Comparison of ENCODE assay signal across 29 mouse cellular contexts in genomic region chr8:77526130-77526529, GRCm38 (mm10).
"Had no signal": no experiment of that assay in that cellular context is flagged by ENCODE, and none has a peak within 500 bp of the region (broad histone marks: within the 10 kb centered on the region; RNA-seq: fewer than 3 reads in every experiment).

No protein-coding gene starts in this region.

- ATAC-seq: liver, embryonic 12.5 days; liver, postnatal 0 days; midbrain, embryonic 13.5 days; midbrain, embryonic 15.5 days; midbrain, embryonic 16.5 days had no signal

- H3K4me3 ChIP-seq: limb, embryonic 10.5 days; limb, embryonic 12.5 days; limb, embryonic 13.5 days; limb, embryonic 15.5 days; liver, embryonic 12.5 days; liver, embryonic 13.5 days; liver, embryonic 15.5 days; lung, embryonic 15.5 days; megakaryocyte, embryonic 14.5 days; midbrain, embryonic 10.5 days; midbrain, embryonic 12.5 days; midbrain, embryonic 13.5 days; midbrain, embryonic 15.5 days; neural tube, embryonic 12.5 days; neural tube, embryonic 13.5 days had no signal

- H3K27me3 ChIP-seq: limb, embryonic 12.5 days; limb, embryonic 13.5 days; limb, embryonic 15.5 days; liver, embryonic 12.5 days; liver, embryonic 13.5 days; liver, embryonic 15.5 days; lung, embryonic 15.5 days; megakaryocyte, embryonic 14.5 days; midbrain, embryonic 12.5 days; midbrain, embryonic 13.5 days; midbrain, embryonic 15.5 days; neural tube, embryonic 12.5 days; neural tube, embryonic 13.5 days had no signal

- H3K9ac ChIP-seq: limb, embryonic 12.5 days; limb, embryonic 13.5 days; limb, embryonic 15.5 days; liver, embryonic 12.5 days; liver, embryonic 13.5 days; liver, embryonic 14.5 days; liver, embryonic 15.5 days; liver, postnatal 0 days; lung, embryonic 15.5 days; midbrain, embryonic 12.5 days; midbrain, embryonic 13.5 days; midbrain, embryonic 15.5 days; neural tube, embryonic 12.5 days; neural tube, embryonic 13.5 days had no signal

- H3K4me2 ChIP-seq: limb, embryonic 12.5 days; limb, embryonic 13.5 days; limb, embryonic 15.5 days; liver, embryonic 11.5 days; liver, embryonic 12.5 days; liver, embryonic 13.5 days; liver, embryonic 15.5 days; lung, embryonic 15.5 days; midbrain, embryonic 11.5 days; midbrain, embryonic 12.5 days; midbrain, embryonic 13.5 days; midbrain, embryonic 15.5 days; neural tube, embryonic 12.5 days; neural tube, embryonic 13.5 days had no signal

- H3K9me3 ChIP-seq: limb, embryonic 10.5 days; limb, embryonic 12.5 days; limb, embryonic 13.5 days; limb, embryonic 15.5 days; liver, embryonic 12.5 days; liver, embryonic 13.5 days; liver, embryonic 15.5 days; lung, embryonic 15.5 days; megakaryocyte, embryonic 14.5 days; midbrain, embryonic 10.5 days; midbrain, embryonic 12.5 days; midbrain, embryonic 13.5 days; midbrain, embryonic 15.5 days; neural tube, embryonic 12.5 days; neural tube, embryonic 13.5 days had no signal

- DNase-seq: left cerebral cortex, postnatal 4 days; liver; liver, embryonic 13.5 days; liver, postnatal 0 days; lung, adult 18-20 months; lung, postnatal 10 days; lung, postnatal 14 days; lung, postnatal 36 days; lung, postnatal 4 days; midbrain, embryonic 14.5 days had no signal

- H3K4me1 ChIP-seq: midbrain, embryonic 10.5 days; midbrain, embryonic 12.5 days; midbrain, embryonic 13.5 days; midbrain, embryonic 15.5 days; neural tube, embryonic 12.5 days; neural tube, embryonic 13.5 days had no signal

- H3K36me3 ChIP-seq: limb, embryonic 10.5 days; limb, embryonic 12.5 days; limb, embryonic 13.5 days; limb, embryonic 15.5 days; liver, embryonic 13.5 days; liver, embryonic 15.5 days; lung, embryonic 15.5 days; midbrain, embryonic 10.5 days; midbrain, embryonic 12.5 days; midbrain, embryonic 13.5 days; midbrain, embryonic 15.5 days; neural tube, embryonic 12.5 days; neural tube, embryonic 13.5 days had no signal

- H3K27ac ChIP-seq: limb, embryonic 10.5 days; limb, embryonic 12.5 days; limb, embryonic 13.5 days; limb, embryonic 15.5 days; liver, embryonic 12.5 days; liver, embryonic 13.5 days; liver, embryonic 14.5 days; liver, embryonic 15.5 days; lung, embryonic 15.5 days; macrophage; midbrain, embryonic 10.5 days; midbrain, embryonic 12.5 days; midbrain, embryonic 13.5 days; midbrain, embryonic 15.5 days; neural tube, embryonic 12.5 days; neural tube, embryonic 13.5 days had no signal
